Mouse (Mus musculus): Measurements from ENCODE around the gene Aldh1a2.

GRCm38 (mm10) chr9:71317921-71318241 lies 102.3 kb downstream of the Aldh1a2 start:
- TF ChIP-seq CTCF (IDR thresholded peaks at IDR 0.05; ENCODE audit: low read depth) (no peak), EP300 (IDR thresholded peaks at IDR 0.05; ENCODE audit: low read depth) (no peak)
